Mouse (Mus musculus): ENCODE results near the gene Cbwd1.
A peak's percentile ranks its signal among the peaks of the same experiment; 100 is the strongest.

Gene Cbwd1

DNA sequence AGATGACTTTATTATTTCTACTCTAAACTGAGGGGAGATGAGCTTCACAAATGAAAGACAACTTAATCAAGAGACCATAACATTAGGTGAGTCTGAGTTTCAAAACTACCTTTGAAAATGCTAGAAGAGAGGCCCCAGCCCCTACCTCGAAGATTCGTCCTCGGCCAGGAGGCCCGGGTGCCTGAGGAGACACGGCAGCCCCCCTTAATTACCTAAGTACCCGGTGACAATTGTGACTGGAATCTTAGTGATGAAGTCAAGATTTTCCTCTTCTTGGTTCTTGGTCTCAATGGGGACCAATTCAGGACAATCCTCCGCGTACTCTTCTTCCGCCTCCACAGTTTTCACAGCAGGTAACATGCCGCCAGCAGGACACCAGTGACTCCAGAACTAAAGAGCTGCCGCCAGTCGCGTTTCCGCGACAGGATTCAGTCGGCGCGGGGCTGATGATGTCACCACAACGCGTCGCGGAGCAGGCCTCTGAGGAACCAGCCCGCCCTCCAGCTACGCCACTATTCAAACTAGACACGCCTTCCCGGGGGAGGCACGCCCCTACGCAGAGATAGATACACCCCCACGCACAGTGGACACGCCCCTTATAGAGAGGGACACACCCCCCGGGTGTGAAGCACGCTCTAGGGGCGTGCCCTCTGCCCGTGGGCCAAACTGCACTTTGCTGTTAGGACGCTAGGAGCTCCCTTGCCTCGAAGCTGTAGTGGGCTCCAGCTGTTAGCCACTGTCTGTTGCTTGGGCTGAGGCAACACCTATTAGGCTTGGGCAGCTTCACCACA is at the start of gene Cbwd1:
Gene Cbwd1 (minus strand): TSS at position 439 of the 791 bp plus-strand sequence.
- DNase-seq (ENCODE audit: low spot score) = peak; percentile 99

DNA sequence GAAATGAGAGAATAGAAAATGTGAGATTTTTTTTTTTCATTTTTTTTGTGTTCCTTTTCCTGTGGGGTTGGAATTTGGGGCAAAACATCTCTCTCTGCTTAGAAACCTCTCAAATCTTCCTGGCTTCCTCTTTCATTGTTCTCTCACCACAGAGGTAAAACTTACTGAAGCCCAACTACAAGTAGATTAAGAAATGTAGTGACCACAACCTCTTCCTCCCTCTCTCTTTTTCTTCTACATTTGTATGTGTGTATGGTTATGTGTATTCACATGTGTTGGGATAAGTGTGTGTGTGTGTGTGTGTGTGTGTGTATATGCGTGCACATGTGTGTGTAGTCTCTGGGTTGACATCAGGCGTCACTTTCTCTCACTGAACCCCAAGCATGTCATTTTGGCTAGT is 47.1 kb upstream of the Cbwd1 start:
- no peak for DNase-seq (ENCODE audit: low spot score)

DNA sequence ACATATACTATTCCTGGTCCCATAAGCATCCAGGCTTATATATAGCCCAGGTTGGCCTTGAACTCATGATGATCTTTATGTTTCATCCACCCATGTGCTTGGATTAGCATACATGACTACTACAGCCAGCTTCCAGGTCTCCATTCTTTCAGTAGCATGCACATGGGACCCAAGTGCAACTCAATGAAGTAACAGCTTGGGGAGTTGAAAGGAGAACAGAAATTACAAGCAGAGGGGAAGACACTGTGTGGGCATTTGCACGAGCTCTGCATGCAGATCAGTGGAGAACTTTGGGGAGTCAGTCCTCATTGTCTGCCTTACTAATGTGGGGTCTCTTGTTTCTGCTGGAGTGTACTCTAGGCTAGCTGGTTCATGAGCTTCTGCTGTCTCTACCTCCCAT is 45.3 kb upstream of the Cbwd1 start:
- DNase-seq (ENCODE audit: low spot score) = no peak

DNA sequence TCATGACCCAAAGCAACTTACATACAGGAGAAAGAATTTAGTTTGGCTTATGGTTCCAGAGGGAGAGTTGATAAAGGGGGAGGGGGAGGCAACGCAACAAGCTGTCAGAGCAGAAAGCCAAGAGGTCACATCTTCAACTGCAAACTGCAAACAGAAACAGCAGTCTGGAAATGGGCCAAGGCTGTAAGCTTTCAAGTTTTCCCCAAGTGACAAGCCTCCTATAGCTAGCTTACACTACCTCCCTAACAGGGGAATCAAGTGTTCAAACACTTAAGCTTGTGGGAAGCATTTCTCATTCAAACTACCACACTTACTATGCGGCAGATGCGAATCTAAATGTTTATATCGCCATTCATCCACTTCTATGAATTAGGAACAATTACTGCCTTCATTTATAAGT is 42.4 kb upstream of the Cbwd1 start:
- no peak for DNase-seq (ENCODE audit: low spot score)

DNA sequence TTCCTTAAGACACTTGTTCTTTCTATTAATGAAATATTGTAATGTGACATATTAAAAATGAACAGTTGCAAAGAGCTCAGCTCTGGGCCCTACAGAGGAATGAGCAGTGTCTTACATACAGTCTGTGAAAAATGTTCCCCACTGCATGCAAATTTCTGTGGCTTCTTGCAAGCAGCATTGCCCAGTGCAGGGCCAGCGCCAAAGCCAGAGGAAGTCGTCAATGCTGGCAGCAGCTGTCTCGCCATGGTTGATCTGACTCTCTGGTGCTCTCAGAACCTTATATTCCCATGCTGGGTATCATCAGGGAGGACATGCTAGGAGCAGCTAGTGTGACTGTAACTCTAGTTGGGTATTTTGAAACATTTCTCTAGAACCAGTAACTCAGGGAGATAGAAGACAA is 41.4 kb upstream of the Cbwd1 start:
- DNase-seq (ENCODE audit: low spot score) = no peak

DNA sequence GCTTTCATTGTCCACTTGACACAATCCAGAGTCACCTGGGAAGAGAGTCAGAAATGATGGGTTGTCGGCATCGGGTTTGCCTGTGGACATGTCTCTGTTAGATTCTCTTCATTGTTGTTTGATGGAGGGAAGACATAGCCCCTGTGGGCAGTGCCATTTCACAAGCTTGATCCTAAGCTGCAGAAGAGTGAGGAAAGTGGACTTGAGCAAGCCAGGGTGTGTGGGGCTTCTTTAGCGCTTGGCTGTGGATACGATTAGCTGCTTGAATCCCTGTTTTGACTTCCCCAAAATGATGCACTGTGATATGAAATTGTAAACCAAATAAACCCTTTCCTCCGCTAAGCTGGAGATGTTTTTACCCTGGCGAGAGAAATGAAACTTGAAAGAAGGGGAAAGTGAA is 40.6 kb upstream of the Cbwd1 start:
- no peak for DNase-seq (ENCODE audit: low spot score)

DNA sequence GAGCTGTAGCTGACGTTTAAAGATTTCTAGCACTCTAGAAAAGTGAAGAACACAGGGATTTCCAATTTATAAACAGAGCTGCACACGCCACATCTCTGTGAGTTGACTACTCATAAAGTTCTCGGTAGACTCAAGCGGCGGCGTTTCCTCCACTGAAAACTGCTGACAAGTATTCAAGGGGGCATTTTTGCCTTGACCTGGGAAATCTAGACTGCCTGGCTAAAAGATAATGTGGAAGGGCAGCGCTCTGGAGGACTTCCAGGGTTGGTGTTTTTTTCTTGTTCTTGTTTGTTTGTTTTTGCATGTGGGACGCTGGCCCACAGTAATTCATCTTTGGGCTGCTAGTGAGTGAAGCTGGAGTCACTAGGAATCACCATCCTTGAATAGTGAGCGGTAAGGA is 38.7 kb upstream of the Cbwd1 start:
- no peak for DNase-seq (ENCODE audit: low spot score)

DNA sequence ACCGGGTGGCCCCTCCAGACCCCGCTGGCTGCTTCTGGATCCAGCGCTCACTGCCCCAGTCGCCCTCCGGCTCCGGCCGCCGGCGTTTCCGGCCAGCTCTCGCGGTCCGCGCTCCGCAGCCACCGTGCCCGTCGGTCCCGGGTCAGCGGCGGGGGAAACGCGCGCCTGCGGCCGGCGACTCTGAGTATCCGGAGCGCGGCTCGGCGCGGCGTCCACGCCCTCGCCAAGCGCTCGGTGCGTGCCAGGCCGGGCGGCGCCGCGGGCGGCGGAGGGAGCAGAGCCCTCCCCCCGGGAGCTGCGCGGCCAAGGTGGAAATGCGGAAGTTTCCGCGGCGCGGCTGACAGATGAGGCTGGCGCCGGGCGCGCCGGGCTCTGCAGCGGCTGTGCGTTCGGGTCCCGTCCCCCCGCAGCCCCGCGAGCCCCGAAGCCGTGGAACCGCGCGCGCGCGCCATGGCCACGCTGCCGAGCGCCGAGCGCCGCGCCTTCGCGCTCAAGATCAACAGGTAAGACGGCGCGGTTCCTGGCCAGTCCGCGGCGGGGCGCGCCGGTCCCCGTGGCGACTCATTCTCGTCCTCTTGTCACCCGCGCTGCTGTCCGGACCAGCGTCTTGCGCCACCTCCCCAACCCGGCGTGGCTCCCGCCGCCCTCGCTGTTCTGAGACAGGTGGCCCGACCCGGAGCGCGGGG is 37.9 kb upstream of the Cbwd1 start, which contains the start of gene Dock8:
Gene Dock8 (plus strand): TSS at position 334 of the 686 bp plus-strand sequence.
- no peak for DNase-seq (ENCODE audit: low spot score)

DNA sequence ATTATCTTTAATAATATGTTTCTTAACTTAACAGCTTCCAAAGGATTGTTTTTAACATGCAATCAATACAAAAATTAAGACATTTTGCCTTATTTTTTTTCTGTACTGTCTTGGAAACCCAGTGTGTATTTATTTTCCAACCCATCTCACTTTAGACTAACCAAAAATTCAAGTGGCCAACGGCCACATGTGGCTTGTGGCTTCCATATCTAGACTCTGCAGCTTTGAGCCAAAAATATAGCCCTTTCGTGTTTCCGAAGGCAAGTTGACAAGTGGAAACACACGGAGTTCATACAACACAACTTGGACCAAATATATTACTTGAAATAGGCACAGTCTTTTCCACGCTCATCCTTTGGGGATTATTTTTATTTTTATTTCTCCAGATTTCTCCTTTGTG is 37.2 kb upstream of the Cbwd1 start:
- DNase-seq (ENCODE audit: low spot score) = no peak

DNA sequence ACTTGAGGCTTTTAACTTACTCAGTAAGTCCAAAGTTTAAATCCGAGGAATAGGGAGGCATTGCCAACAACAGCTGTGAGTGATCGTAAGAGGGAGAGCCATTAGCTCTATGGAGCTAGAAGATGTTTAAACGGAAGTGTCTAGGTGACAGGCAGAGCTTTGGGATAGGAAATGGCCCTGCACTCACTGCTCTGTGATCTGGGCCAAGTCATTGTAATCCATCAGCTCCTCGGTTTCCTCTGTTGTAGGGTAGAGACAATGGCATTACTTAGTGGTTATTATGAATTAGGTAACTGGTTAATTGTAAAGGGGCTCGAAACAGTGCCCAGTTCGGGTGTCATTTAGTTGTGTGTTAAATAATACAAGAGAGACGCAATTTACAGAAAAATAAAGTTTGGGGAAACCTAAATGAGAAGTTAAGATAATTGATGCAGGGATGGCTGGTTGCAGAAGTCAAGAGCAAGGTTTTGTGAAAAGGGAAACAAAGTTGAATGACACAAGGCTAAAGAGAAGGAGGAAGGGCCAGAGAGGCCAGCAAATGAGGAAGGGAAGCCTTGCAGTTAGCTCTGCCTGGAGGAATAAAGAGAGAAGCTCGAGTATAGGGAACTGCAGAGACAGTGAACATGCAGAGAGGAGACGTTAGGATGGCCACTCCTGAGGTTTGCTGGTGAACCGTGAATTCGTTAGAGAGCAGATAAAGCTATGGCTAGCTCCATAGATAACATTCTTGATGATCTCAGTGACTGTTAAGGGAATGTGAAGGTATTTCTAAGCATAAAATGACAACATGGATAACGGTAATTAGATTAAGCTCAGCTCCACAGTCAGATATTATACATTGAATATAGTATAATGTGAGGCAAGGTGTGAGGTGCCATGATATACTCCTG is 35.6 kb upstream of the Cbwd1 start:
- DNase-seq (ENCODE audit: low spot score) = no peak

DNA sequence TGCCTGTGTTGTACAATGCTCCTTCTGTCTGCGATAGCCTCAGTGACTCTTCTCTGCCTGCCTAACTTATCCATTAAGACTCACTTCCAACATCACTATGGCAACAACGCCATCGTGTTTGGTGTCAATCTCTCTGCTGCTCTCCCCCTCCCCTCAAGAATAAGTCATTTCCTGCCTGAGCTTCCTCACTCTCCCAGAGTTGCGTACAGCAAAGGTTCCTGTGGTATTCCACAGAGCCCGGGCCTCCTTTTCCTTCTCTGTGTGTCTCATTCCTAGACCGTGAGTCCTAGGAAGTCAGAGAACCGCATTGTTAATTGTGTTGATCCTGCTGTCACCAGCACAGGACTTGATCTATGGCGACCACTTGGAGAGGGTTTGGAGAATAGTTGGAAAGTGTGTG is 33.5 kb upstream of the Cbwd1 start:
- peak; percentile 18 for DNase-seq (ENCODE audit: low spot score)

DNA sequence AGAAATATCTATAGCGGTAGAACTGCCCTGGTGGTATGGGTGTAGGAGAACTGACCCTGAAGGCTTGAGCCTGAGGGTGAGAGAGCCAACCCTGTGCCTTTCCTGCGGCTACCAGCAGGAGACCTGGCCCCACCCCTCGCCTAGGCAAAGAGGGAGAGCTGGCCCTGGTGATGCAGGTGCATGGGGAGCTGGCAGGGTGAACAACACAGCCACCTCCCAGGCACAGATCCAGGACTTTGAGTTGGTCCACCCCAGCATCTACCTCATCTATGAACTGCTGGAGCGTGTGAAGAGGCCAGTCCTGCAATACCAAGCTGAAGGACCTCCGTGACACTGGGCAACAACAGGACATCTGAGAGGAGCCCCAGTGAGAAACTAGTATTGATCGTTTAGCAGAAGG is 32.1 kb upstream of the Cbwd1 start:
- no peak for DNase-seq (ENCODE audit: low spot score)

DNA sequence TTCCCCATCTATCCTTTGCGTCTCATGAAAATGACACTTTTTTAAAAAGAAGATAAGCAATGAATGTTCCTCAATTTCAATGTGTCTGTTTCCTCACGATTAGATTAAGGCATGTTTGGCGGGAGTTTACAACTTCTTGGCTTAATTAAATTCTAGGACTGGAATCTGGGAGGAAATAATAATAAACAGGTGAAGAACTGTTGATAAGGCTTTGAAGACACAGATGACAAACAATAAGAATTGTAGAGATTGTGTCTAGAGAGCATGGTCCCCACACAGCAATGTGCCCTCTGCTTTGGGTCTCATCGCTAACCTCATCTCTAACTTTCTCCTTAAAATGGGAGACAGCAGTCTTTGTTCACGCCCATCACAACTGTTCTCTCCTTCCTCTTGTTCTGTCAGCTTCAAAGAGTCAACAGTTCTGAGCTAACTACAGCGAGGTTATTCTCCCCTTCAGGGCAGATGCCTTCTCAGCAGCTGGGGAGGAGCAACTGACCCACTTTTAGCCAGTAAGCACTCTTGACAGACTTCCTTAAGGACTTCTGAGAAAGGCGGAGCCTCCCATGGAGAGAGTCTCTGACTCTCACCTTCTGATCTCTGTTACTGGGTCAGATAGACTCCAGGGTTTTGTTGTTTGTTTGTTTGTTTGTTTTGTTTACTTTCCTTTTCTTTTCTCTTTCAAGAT is 28.9 kb upstream of the Cbwd1 start:
- DNase-seq (ENCODE audit: low spot score) = no peak

DNA sequence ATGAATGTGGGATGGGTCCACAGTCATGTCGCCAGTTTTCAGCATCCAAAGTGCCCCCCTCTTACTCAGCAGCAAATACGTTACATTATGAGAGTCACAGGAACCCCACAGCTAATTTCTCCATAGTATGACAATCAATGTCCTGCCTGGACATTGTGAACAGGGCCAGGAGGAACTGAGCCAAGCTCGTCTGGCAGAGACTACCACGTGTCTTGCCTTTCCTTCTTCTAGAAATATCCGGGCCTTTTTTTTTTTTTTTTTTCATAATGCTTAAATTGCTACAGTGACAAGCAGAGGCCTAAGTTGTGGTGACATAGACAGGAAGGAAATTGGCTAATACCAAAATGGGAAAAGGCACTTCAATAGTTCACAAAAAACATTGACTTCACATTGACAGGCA is 27.4 kb upstream of the Cbwd1 start:
- no peak for DNase-seq (ENCODE audit: low spot score)

DNA sequence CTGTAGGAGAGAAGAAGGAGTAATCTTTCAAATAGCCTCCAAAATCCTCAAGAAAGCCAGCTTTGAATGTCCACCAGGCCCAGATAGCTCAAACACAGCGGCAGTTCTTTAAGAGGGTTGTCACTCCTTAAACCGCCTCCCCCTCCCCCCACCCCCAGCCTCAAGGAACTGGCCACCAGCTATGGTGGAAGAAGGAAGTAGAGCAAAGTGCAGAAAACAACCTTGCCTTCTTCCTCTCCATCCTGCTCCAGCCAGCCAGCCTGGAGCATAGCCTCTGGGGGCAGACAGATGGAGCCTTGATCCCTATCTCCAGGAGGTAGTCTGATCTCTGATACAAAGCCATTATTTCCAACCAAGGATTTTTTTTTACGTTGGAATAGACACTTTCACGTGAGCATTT is 25.9 kb upstream of the Cbwd1 start:
- no peak for DNase-seq (ENCODE audit: low spot score)

DNA sequence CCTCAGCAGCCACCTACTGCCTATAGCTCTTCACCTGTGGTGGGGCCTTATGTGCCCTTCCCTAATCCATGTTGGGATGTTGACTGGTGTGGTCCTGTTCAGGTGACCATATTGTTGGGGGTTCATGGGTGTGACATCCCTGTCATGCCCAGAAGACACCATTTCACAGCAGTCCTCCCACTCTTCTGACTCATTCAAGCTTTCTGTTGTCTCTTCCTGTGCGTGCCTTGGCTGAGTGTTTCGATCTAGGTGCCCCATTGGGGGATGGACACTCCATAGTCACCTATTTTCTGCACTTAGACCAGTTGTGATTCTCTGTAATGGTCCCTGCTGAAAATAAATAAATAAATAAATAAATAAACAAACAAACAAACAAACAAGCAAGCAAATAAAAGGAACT is 23.6 kb upstream of the Cbwd1 start:
- DNase-seq (ENCODE audit: low spot score) = no peak

DNA sequence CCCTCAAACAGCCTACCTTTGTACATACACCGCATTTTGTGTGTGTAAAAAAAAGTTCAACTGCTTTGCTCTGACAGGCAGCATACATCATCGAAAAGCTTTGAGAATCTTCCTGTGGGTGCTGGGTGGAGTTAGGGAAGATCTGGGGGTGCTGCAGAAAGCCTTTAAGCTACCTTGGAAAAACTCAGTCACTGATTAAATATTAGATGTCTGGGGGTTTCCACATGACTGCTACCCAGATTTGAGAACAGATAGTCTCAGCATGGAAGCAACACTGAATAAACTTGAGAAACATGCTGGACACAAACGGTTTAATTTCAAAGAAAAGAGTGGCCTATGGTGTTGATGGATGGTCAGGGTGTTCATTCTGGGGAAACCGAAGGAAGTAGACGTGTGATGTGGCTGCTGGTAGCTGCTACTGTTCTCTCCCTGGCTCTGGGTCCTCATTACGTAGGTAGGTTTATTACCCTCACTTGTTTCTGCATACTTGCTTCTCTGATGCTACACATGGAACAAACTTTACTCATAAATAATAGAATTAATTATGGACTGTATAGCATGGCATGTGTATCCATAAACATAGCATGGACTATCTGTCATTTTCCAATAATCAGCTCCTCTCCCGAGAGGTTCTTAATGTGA is 22.6 kb upstream of the Cbwd1 start:
- no peak for DNase-seq (ENCODE audit: low spot score)

DNA sequence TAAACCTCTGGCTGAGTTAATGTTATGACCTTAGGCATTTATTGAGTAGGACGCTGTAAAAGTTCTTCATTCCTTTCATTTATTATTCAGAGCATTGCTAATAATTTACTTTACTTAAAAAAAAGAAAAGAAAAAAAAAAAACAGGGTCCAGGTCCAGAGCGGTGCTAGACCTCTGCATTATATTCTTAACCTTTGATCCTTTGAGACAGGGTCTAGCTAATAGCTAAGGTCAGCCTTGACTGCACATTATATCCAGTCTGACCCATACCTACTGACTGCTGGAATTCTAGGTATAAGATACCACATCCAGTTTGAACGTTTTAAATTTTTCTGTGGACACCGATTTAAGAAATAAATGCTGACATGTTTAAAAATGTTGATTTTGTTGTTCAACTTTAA is 21.6 kb upstream of the Cbwd1 start:
- no peak for DNase-seq (ENCODE audit: low spot score)

DNA sequence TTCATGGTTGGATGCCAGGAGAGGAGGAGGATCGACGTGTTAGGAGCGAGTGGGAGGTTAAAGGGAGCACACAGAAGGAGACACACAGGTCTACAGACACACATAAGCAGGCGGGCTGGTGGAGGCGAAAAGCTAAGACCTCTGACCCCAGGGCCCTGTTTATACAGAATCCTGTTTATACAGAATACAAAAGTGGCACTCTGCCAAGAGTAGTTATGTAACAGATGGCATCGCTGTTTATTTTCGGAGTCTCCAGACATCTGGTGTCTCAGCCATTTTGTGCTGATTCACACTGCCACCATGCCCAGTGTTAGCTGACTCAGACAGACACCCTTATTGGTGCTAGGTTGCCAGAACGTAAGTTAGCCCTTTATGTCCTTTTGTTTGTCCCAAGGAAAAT is 19.9 kb upstream of the Cbwd1 start:
- DNase-seq (ENCODE audit: low spot score) = peak; percentile 98

DNA sequence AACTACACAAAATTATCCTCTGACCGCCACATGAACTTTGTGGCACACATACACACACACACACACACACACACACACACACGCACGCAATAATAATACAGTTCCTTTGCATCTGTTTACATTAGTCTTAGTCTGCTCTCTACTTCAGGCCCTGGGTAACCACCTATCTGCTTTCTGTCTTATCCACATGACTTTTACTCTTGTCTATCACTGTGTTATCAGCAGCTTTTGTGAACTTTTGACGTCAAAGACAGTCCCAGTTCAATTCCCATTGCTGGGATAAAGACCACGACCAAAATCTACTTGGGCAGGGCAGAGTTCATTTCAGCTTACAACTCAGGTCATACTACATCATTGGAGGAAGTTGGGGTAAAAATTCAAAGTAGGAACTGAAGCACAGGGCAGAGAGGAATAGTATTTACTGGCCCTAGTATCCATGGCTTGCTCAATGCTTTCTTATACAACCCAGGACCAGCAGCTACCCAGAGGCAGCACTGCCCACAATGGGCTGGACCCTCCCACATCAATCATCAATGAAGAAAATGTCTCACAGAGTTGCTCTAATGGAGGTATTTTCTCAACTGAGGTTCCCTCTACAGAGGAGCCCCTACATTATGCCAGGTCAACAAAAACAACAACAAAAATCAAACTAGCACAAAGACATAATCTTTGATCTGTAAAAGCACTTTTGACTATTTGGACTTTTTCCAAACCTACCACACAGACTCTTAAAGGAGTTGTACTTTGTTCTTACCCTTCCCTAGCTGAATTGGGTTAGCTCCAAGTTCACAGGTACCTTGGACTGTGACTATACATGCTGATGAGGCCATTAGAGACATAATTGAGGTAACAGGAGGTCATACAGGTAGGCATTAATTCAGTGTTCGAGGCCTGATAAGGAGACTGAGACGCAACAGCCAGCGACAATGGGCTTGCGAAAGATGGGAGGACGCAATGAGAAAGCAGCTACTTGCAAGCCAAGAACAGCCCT is 17.7 kb upstream of the Cbwd1 start:
- no peak for DNase-seq (ENCODE audit: low spot score)
